Mouse (Mus musculus) embryonic facial prominence, embryonic 13.5 days (tissue): Measurements from ENCODE around the gene Cog6. TPM values are rescaled to one million over a fixed set of nuclear protein-coding genes. Genes with fewer than 3 reads are reported as not detected.
A peak's percentile ranks its signal among the peaks of the same experiment; 100 is the strongest.

Experiments used
- ATAC-seq: fragments of 200-750 bp; cut with Nextera tagmentation; 2 replicates; pipeline ENCODE4 v1.8.0; 2017; ENCODE audit warnings: low read depth; ENCODE audit not compliant: insufficient number of reproducible peaks, insufficient read depth, low FRiP score, low TSS enrichment
- H3K27ac ChIP-seq: fragments of 300-500 bp; sonication (generic); 2 replicates; pipeline ENCODE4 v1.5.1; 2015; ENCODE audit warnings: moderate library complexity, mild to moderate bottlenecking, inconsistent platforms
- H3K27me3 ChIP-seq: fragments of 300-500 bp; sonication (generic); 2 replicates; pipeline ENCODE4 v1.6.1; 2015; ENCODE audit warnings: mild to moderate bottlenecking, inconsistent platforms
- H3K36me3 ChIP-seq: fragments of 300-500 bp; sonication (generic); 2 replicates; pipeline ENCODE4 v1.6.1; 2015; ENCODE audit warnings: mild to moderate bottlenecking, inconsistent platforms
- H3K4me1 ChIP-seq: fragments of 300-500 bp; sonication (generic); 2 replicates; pipeline ENCODE4 v1.6.1; 2015; ENCODE audit warnings: inconsistent platforms
- H3K4me2 ChIP-seq: fragments of 300-500 bp; sonication (generic); 2 replicates; pipeline ENCODE4 v1.6.1; 2015; ENCODE audit warnings: moderate library complexity, mild to moderate bottlenecking, inconsistent platforms
- H3K4me3 ChIP-seq: fragments of 300-500 bp; sonication (generic); 2 replicates; pipeline ENCODE4 v1.5.1; 2015; ENCODE audit warnings: mild to moderate bottlenecking, inconsistent platforms
- H3K9ac ChIP-seq: fragments of 300-500 bp; sonication (generic); 2 replicates; pipeline ENCODE4 v1.6.1; 2015; ENCODE audit warnings: mild to moderate bottlenecking, inconsistent platforms
- H3K9me3 ChIP-seq: fragments of 300-500 bp; sonication (generic); 2 replicates; pipeline ENCODE4 v1.6.1; 2016; ENCODE audit warnings: inconsistent platforms
- WGBS: fragments of 180-500 bp; shearing (Covaris S2); methylation state at CpG from one replicate; pipeline ENCODE4 v1.1.7; 2015; ENCODE audit warnings: mixed read lengths; 5-methylcytosine and 5-hydroxymethylcytosine counted together
- polyA plus RNA-seq: library from polyadenylated mRNA; unstranded; fragments of >200 nt; fragmentation: Nextera tagmentation; extraction: Ambion mirVana; gene quantifications from 2 replicates; pipeline ENCODE4 v1.2.1, GENCODE M21; 2015

Gene Cog6
- polyA plus RNA-seq, 1 experiment from 2014 or later: 49.0 TPM

- no peak overlapping the region for H3K27ac ChIP-seq
- H3K9ac ChIP-seq: no peak overlapping the region
- 95% methylated on average over 13 of the region's 13 CpGs for WGBS
- no peak overlapping the region for H3K4me3 ChIP-seq
- peaks cover 4% of the 10 kb centered on the region for H3K27me3 ChIP-seq
- no peaks in the 10 kb centered on the region for H3K36me3 ChIP-seq
- H3K4me1 ChIP-seq: peaks cover 14% of the 10 kb centered on the region
- ATAC-seq: no peak
- 0 out of 2 replicates have a peak, but pooled peaks cover 3% of the 10 kb centered on the region for H3K9me3 ChIP-seq
- no peak overlapping the region for H3K4me2 ChIP-seq
Measured at GRCm38 (mm10) chr3:52960951-52961350, 56.1 kb downstream of the Cog6 start.

GRCm38 (mm10) chr3:52958444-52959120 is 58.5 kb downstream of the Cog6 start:
- Histone ChIP-seq H3K27ac (no peak overlapping the region), H3K4me3 (no peak overlapping the region), H3K4me1 (peaks cover 19% of the 10 kb centered on the region), H3K4me2 (no peak overlapping the region), H3K36me3 (no peaks in the 10 kb centered on the region), H3K27me3 (peaks cover 4% of the 10 kb centered on the region), H3K9me3 (0 out of 2 replicates have a peak, but pooled peaks cover 3% of the 10 kb centered on the region), H3K9ac (no peak overlapping the region)
- no peak for ATAC-seq
- 86% methylated on average over 10 of the region's 10 CpGs for WGBS

GRCm38 (mm10) chr3:52957861-52958260 is 59.2 kb downstream of the Cog6 start:
- Histone ChIP-seq H3K27me3 (peaks cover 4% of the 10 kb centered on the region), H3K4me3 (no peak overlapping the region), H3K4me2 (no peak overlapping the region), H3K4me1 (peaks cover 13% of the 10 kb centered on the region), H3K27ac (no peak overlapping the region), H3K9me3 (0 out of 2 replicates have a peak, but pooled peaks cover 3% of the 10 kb centered on the region), H3K9ac (no peak overlapping the region), H3K36me3 (no peaks in the 10 kb centered on the region)
- ATAC-seq: no peak
- 82% methylated on average over 7 of the region's 7 CpGs for WGBS

DNA sequence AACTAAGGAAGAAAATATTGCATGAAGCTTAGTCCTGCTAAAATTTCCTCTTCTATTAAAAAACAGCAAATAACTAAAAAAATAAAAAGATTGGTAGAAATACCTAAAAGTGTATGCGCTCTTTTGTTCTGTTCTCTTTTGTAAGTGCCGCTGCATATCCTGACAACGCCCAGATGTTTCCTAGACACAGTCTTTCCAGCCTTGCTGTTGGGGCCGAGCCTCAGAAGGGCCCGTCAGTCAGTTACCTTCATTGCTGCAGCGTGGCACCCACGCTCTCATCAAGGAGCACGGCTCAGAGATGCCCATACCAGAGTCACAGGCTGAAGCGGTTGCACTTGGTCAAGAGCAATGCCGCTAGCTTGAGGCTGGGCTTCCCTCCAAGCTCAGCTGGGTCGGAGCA is 60.8 kb downstream of the Cog6 start:
- Histone ChIP-seq H3K4me3 (no peak overlapping the region), H3K4me2 (no peak overlapping the region), H3K36me3 (no peaks in the 10 kb centered on the region), H3K27me3 (peaks cover 4% of the 10 kb centered on the region; the same call in 1 of the 2 replicates), H3K9ac (no peak overlapping the region), H3K4me1 (peaks cover 13% of the 10 kb centered on the region), H3K27ac (no peak overlapping the region), H3K9me3 (0 out of 2 replicates have a peak, but pooled peaks cover 3% of the 10 kb centered on the region)
- no peak for ATAC-seq
- WGBS: 86% methylated on average over 11 of the region's 11 CpGs

DNA sequence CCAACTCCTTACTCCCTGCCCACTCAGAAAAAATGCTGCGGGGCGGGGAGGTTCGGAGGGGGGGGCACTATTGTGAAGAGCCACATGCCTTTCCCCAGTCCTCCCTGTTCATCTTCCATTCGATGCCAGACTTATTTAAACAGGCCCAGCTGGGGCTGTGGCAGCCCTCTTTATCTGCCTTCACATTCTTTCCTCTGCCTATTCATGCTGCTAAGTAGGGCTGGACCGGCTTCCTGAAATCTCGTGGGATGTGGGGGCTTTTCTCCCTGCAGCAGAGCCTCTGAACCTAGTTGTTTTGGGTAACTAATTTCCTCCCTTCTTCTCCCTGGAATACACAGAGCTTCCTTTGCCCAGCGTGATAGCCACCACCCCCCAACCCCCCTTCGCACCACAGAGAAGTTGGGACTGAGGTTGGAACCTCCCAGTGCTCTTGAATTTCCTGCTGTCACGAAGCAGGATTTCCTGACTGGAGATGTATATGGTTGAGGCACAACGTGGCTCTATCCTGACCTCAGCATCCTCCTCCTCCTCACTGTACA is 61.5 kb downstream of the Cog6 start:
- H3K4me3 ChIP-seq: no peak overlapping the region
- peaks cover 4% of the 10 kb centered on the region; the same call in 1 of the 2 replicates for H3K27me3 ChIP-seq
- peak overlapping the region; percentile 28; the same call in 1 of the 2 replicates for H3K27ac ChIP-seq
- 15% methylated on average over 10 of the region's 10 CpGs for WGBS
- H3K36me3 ChIP-seq: no peaks in the 10 kb centered on the region
- peaks cover 13% of the 10 kb centered on the region for H3K4me1 ChIP-seq
- 0 out of 2 replicates have a peak, but pooled peaks cover 3% of the 10 kb centered on the region for H3K9me3 ChIP-seq
- H3K9ac ChIP-seq: no peak overlapping the region
- ATAC-seq: 0 out of 2 replicates have a peak, but pooled peaks have one; percentile 32
- peak overlapping the region; percentile 11 for H3K4me2 ChIP-seq

DNA sequence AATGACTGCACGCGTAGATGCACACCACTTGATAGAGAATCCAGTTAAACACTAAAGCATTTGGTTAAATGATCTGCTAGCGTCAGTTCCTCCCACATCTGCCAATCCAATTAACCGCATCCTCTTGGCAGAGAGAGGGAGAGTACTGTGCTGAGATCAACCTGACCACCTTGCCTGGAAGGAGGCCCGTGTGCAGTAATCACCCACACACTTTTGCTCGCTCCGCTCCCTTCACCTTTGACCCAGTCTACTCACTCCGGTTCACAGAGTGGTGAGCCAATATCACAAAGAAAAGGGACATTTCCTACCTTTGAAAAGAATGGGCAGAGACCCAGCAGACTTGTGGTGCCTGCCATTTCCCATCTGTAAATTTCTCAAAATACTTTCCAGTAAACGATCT is 62.4 kb downstream of the Cog6 start:
- H3K36me3 ChIP-seq: no peaks in the 10 kb centered on the region
- no peak overlapping the region for H3K4me3 ChIP-seq
- H3K9ac ChIP-seq: no peak overlapping the region
- peaks cover 13% of the 10 kb centered on the region for H3K4me1 ChIP-seq
- ATAC-seq: no peak
- H3K27ac ChIP-seq: no peak overlapping the region
- no peak overlapping the region for H3K4me2 ChIP-seq
- no peaks in the 10 kb centered on the region; the same call in 1 of the 2 replicates for H3K27me3 ChIP-seq
- WGBS: 67% methylated on average over 9 of the region's 9 CpGs
- no peaks in the 10 kb centered on the region for H3K9me3 ChIP-seq

- no peak for ATAC-seq
- Histone ChIP-seq H3K4me2 (no peak overlapping the region), H3K27me3 (no peaks in the 10 kb centered on the region), H3K9me3 (no peaks in the 10 kb centered on the region), H3K9ac (no peak overlapping the region), H3K4me1 (peaks cover 13% of the 10 kb centered on the region), H3K36me3 (no peaks in the 10 kb centered on the region), H3K4me3 (no peak overlapping the region), H3K27ac (no peak overlapping the region)
- WGBS: 93% methylated on average over 1 of the region's 1 CpGs
Measured at GRCm38 (mm10) chr3:52953831-52954230, 63.2 kb downstream of the Cog6 start.

GRCm38 (mm10) chr3:52948824-52949223 is 68.2 kb downstream of the Cog6 start:
- H3K9me3 ChIP-seq: no peaks in the 10 kb centered on the region
- ATAC-seq: no peak
- H3K4me1 ChIP-seq: no peaks in the 10 kb centered on the region
- H3K4me2 ChIP-seq: no peak overlapping the region
- no peak overlapping the region for H3K4me3 ChIP-seq
- WGBS: 93% methylated on average over 5 of the region's 5 CpGs
- H3K9ac ChIP-seq: no peak overlapping the region
- H3K36me3 ChIP-seq: no peaks in the 10 kb centered on the region
- 0 out of 2 replicates have a peak, but pooled peaks cover 5% of the 10 kb centered on the region for H3K27me3 ChIP-seq
- no peak overlapping the region for H3K27ac ChIP-seq

DNA sequence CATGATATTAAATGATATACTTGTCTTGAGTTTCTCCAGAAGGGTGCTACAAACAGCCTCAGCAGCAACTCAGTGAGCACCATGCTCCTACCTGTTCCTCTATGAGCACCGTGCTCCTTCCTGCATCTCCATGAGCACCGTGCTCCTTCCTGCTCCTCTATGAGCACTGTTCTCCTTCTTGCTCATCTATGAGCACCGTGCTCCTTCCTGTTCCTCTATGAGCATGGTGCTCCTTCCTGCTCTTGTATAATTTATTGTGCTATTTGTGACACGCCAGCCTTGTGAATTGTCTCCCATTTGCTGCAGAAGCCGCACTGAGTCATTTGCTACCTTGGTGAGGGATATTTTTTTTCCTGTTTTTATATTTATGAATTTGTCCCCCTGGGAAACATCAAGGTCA is 69.6 kb downstream of the Cog6 start:
- Histone ChIP-seq H3K9ac (no peak overlapping the region), H3K36me3 (no peaks in the 10 kb centered on the region), H3K4me1 (no peaks in the 10 kb centered on the region), H3K27me3 (peaks cover 8% of the 10 kb centered on the region; the same call in 1 of the 2 replicates), H3K4me3 (no peak overlapping the region), H3K9me3 (no peaks in the 10 kb centered on the region), H3K4me2 (no peak overlapping the region), H3K27ac (no peak overlapping the region)
- ATAC-seq: no peak
- 91% methylated on average over 5 of the region's 5 CpGs for WGBS

GRCm38 (mm10) chr3:52940832-52941468 is 76.1 kb downstream of the Cog6 start:
- H3K27ac ChIP-seq: no peak overlapping the region
- no peak overlapping the region for H3K9ac ChIP-seq
- no peaks in the 10 kb centered on the region for H3K36me3 ChIP-seq
- peaks cover 6% of the 10 kb centered on the region for H3K27me3 ChIP-seq
- no peaks in the 10 kb centered on the region for H3K9me3 ChIP-seq
- H3K4me3 ChIP-seq: no peak overlapping the region
- 15% methylated on average over 10 of the region's 10 CpGs for WGBS
- ATAC-seq: no peak
- H3K4me2 ChIP-seq: peak overlapping the region; percentile 31
- peaks cover 10% of the 10 kb centered on the region for H3K4me1 ChIP-seq

DNA sequence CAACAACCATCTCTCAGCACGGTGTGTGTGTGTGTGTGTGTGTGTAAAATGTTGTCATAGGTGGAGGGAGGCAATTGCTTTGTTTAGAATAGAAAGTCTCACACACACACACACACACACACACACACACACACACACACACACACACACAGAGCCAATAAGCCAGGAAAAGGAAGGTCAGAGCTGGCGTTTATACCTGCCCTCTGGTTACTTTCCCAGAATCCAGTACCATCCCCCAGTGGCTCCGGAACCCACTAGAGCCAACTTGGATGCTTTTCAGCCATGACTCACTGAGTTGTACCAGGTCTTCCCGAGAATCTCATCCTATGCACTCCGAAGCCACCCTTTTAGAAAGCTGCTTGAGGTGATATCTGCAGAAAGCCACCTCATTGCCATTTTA is 78.6 kb downstream of the Cog6 start:
- Histone ChIP-seq H3K27ac (no peak overlapping the region), H3K36me3 (no peaks in the 10 kb centered on the region), H3K9ac (no peak overlapping the region), H3K4me1 (peaks cover 10% of the 10 kb centered on the region), H3K4me3 (no peak overlapping the region), H3K9me3 (no peaks in the 10 kb centered on the region), H3K27me3 (peaks cover 13% of the 10 kb centered on the region), H3K4me2 (no peak overlapping the region)
- WGBS: 71% methylated on average over 5 of the region's 5 CpGs
- ATAC-seq: no peak
